Mouse (Mus musculus) midbrain, postnatal 0 days (tissue): ENCODE data around the gene Pabpn1l. TPM values are rescaled to one million over a fixed set of nuclear protein-coding genes. Genes with fewer than 3 reads are reported as not detected.

Source experiments
- ATAC-seq: fragments of 200-750 bp; cut with Nextera tagmentation; 2 replicates; pipeline ENCODE4 v1.8.0; 2017; ENCODE audit warnings: moderate number of reproducible peaks, mild to moderate bottlenecking, moderate TSS enrichment, moderate library complexity; ENCODE audit not compliant: low FRiP score
- DNase-seq: peaks from one replicate; pipeline ENCODE4 v3.0.0-alpha.2; 2015; ENCODE audit warnings: low spot score
- H3K27ac ChIP-seq: fragments of 300-500 bp; sonication (generic); 2 replicates; pipeline ENCODE4 v1.5.1; 2014; ENCODE audit warnings: low read depth, mild to moderate bottlenecking, low read length, mixed read lengths
- H3K27me3 ChIP-seq: fragments of 300-500 bp; sonication (generic); 2 replicates; pipeline ENCODE4 v1.6.1; 2014; ENCODE audit warnings: low read length, control low read depth, mixed read lengths; ENCODE audit not compliant: insufficient read depth
- H3K36me3 ChIP-seq: fragments of 300-500 bp; sonication (generic); 2 replicates; pipeline ENCODE4 v1.6.1; 2014; ENCODE audit warnings: low read length, control low read depth, mixed read lengths; ENCODE audit not compliant: insufficient read depth
- H3K4me1 ChIP-seq: fragments of 300-500 bp; sonication (generic); 2 replicates; pipeline ENCODE4 v1.6.1; 2014; ENCODE audit warnings: mild to moderate bottlenecking, control low read depth, antibody characterized with exemption, low read length, mixed read lengths; ENCODE audit not compliant: insufficient read depth
- H3K4me2 ChIP-seq: fragments of 300-500 bp; sonication (generic); 2 replicates; pipeline ENCODE4 v1.6.1; 2014; ENCODE audit warnings: low read depth, mild to moderate bottlenecking, low read length, mixed read lengths; ENCODE audit not compliant: poor library complexity, severe bottlenecking
- H3K4me3 ChIP-seq: fragments of 300-500 bp; sonication (generic); 2 replicates; pipeline ENCODE4 v1.5.1; 2014; ENCODE audit warnings: low read depth, mild to moderate bottlenecking, low read length, moderate library complexity
- H3K9ac ChIP-seq: fragments of 300-500 bp; sonication (generic); replicated peaks from 2 replicates; pipeline ENCODE4 v1.6.1; 2014; ENCODE audit warnings: mild to moderate bottlenecking, low read length, moderate library complexity, mixed read lengths; ENCODE audit not compliant: poor library complexity, severe bottlenecking
- H3K9me3 ChIP-seq: fragments of 300-500 bp; sonication (generic); 2 replicates; pipeline ENCODE4 v1.6.1; 2016; ENCODE audit warnings: low read length, control low read depth
- CTCF ChIP-seq: IDR thresholded peaks from 2 replicates; pipeline ENCODE4 v1.5.1; 2016; ENCODE audit warnings: antibody characterized with exemption, mild to moderate bottlenecking
- WGBS: fragments of 180-500 bp; shearing (Covaris S2); extraction: QIAGEN DNeasy Blood & Tissue Kit; methylation state at CpG from one replicate; pipeline ENCODE4 v1.1.7; 2014; 5-methylcytosine and 5-hydroxymethylcytosine counted together
- polyA plus RNA-seq: library from polyadenylated mRNA; unstranded; fragments of >200 nt; fragmentation: Nextera tagmentation; extraction: Ambion mirVana; gene quantifications from 2 replicates; pipeline ENCODE4 v1.2.1, GENCODE M21; 2015
- total RNA-seq: library from RNA; depleted of rRNA; stranded (reverse); fragments of >200 nt; gene quantifications from 2 replicates; pipeline ENCODE4 v1.2.3, GENCODE M21; 2014

Pabpn1l gene
- total and polyA plus RNA-seq, 2 experiments from 2014 or later = not detected

DNA sequence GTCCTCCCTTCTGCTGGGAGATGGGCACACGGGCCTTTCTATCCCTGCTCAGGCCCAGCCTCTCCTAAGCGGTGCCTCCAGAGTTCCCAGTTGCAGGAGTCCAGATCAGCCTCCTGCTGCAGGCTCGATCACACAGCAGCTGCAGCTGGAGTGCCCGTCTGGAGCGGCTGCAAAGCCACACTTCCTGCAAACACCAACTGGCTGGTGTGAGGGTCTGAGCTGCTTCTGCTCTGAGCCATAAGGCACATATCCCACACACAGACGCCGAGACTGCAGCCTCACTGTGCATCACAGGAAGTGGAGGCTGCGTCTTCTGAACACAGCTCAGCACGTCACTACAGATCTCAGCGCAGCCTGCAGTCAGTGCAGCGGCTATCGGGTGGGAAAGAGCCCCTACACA, 44.3 kb upstream of the Pabpn1l start:
- Histone ChIP-seq H3K9me3 (no peaks in the 10 kb centered on the region), H3K9ac (no peak overlapping the region), H3K36me3 (no peaks in the 10 kb centered on the region), H3K4me1 (peaks cover 14% of the 10 kb centered on the region), H3K27me3 (no peaks in the 10 kb centered on the region), H3K27ac (no peak overlapping the region), H3K4me2 (no peak overlapping the region), H3K4me3 (no peak overlapping the region)
- no peak for TF ChIP-seq CTCF
- ATAC-seq (no peak), DNase-seq (no peak)
- WGBS = 55% methylated on average over 12 of the region's 12 CpGs

DNA sequence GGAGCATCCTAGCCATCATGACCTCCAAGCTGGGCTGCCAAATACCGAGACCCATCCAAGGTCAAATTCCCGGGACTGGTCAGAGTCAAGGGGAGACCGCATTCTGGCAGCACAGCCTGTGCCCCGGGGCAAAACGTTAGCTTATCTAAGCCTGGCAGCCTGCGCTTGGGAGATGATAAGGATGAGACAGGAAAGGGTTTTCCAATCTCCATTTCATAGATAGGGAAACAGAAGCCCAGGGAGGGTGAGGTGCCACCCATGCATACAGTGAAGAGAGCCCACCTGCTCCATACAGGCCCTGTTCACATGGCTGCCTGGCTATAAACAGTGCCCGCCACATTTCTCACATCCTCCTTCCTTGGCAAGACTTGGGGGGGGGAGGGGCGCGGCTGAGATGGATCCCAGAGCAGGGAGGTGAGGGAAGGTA, 43.8 kb upstream of the Pabpn1l start:
- no peak overlapping the region for H3K4me3 ChIP-seq
- no peaks in the 10 kb centered on the region for H3K36me3 ChIP-seq
- H3K4me2 ChIP-seq = no peak overlapping the region
- H3K27me3 ChIP-seq = no peaks in the 10 kb centered on the region
- DNase-seq = no peak
- peaks cover 14% of the 10 kb centered on the region for H3K4me1 ChIP-seq
- 57% methylated on average over 9 of the region's 9 CpGs for WGBS
- H3K9me3 ChIP-seq = no peaks in the 10 kb centered on the region
- peak overlapping the region; percentile 38; the same call in 1 of the 2 replicates for H3K27ac ChIP-seq
- TF ChIP-seq CTCF = no peak
- no peak for ATAC-seq
- H3K9ac ChIP-seq = no peak overlapping the region

DNA sequence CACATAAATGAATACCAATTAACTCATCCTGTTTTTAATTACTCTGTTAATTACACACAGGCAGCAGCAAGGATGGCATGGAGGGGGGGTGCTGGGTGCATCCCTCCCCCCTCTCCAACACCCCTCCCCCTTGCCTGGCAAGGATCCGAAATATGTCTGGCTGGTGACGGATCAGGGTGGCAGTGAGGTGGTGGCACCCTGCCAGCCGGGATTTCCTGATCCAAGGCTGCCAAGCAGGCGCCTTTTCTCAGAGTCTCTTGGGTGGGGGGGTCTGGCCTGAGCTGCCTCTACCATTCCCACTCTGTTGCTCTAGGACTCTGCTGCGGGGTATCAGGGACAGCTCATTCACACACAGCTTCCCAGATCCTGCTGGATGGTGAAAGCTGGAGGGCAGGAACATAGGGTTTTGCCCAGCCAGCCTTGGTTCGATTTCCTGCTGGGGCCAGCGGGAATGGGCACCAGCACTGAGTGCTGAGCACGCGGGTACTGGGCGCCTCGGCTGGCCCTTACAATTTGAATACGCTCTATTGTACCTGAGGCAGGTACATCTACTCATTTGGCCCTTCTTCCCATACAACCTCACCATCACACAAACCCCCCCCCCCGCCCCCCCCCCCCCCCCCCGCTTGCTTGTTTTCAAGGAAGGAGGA, 43.3 kb upstream of the Pabpn1l start:
- peaks cover 14% of the 10 kb centered on the region for H3K4me1 ChIP-seq
- WGBS = 46% methylated on average over 12 of the region's 14 CpGs
- H3K9ac ChIP-seq = 0 out of 2 replicates have a peak overlapping the region, but pooled peaks have one; percentile 36

DNA sequence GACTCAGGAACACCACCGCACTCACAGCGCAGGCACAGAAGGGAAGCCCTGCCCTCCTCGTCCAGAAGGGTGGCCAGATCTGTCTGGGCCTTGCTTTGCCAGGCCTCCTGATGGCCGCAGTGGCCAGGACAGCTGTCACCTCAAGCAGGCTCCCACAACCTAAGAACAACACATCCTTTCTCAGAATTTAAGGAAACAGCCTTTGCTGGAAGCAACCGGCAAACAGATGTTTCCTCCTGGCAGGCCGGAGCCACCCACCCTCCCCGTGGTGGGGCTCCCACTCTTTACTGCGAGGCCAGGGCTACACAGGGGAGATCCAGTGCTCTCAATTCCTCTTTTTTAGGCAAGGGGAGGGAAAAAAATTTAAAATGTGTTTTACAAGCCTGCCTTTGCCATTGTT, 42.7 kb upstream of the Pabpn1l start:
- Histone ChIP-seq H3K27me3 (no peaks in the 10 kb centered on the region), H3K4me1 (peaks cover 14% of the 10 kb centered on the region), H3K36me3 (no peaks in the 10 kb centered on the region; the same call in 1 of the 2 replicates), H3K4me3 (no peak overlapping the region), H3K4me2 (no peak overlapping the region), H3K27ac (peak overlapping the region; percentile 55; the same call in 1 of the 2 replicates), H3K9me3 (no peaks in the 10 kb centered on the region), H3K9ac (peak overlapping the region; percentile 36; the same call in 1 of the 2 replicates)
- DNase-seq (peak; percentile 54), ATAC-seq (peak; percentile 39; the same call in 1 of the 2 replicates)
- WGBS = 53% methylated on average over 8 of the region's 8 CpGs
- TF ChIP-seq CTCF = no peak

More for the DNA sequence above, 43.3 kb upstream of the Pabpn1l start:
- DNase-seq (peak; percentile 83), ATAC-seq (0 out of 2 replicates have a peak, but pooled peaks have one; percentile 9)
- Histone ChIP-seq H3K36me3 (no peaks in the 10 kb centered on the region; the same call in 1 of the 2 replicates), H3K27me3 (no peaks in the 10 kb centered on the region), H3K9me3 (no peaks in the 10 kb centered on the region), H3K27ac (peak overlapping the region; percentile 38), H3K4me3 (no peak overlapping the region), H3K4me2 (no peak overlapping the region)
- TF ChIP-seq CTCF = no peak

DNA sequence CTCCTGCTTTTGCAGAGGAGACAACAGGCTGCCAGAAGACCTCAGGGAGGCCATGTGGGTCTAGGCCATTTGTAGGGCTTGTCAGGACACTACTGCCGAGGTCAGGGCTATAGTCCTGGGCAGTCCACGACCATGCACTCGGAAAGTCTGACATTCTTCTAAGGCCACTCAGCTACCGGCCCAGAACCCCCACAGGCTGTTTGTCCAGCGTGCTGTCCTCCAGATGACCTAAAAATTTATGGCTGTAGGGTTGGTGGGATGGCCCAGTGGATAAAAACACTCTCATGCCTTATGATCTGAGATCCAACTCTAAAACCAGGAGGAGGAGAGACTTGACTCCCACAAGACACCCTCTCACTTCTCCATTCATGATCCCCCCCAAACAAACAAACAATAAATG, 41.1 kb upstream of the Pabpn1l start:
- no peak for DNase-seq
- no peak for ATAC-seq
- H3K27ac ChIP-seq = no peak overlapping the region
- no peak overlapping the region for H3K9ac ChIP-seq
- H3K36me3 ChIP-seq = no peaks in the 10 kb centered on the region; the same call in 1 of the 2 replicates
- H3K27me3 ChIP-seq = no peaks in the 10 kb centered on the region
- peaks cover 10% of the 10 kb centered on the region for H3K4me1 ChIP-seq
- H3K4me2 ChIP-seq = no peak overlapping the region
- no peak for TF ChIP-seq CTCF
- no peak overlapping the region for H3K4me3 ChIP-seq
- H3K9me3 ChIP-seq = no peaks in the 10 kb centered on the region
- 78% methylated on average over 5 of the region's 5 CpGs for WGBS

DNA sequence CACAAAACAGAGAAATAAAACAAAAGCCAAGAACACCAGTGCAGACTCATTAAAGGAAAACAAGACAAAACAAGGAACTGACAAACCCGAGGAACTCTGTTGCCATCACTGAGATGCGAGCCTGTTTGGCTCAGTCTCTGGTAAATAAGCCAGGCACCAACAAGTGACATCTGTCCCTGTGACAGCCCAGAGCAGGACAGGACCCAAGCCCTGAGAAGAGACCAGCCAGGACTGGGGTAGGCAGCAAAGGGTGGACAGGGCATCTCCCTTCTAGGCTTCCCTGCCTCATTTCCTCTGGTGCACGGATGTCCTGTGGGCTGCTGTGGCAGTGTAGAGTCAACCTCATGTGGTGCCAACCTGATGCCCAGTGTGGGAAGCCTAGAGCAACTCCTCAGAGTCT, 40.6 kb upstream of the Pabpn1l start:
- no peak for ATAC-seq
- no peaks in the 10 kb centered on the region; the same call in 1 of the 2 replicates for H3K36me3 ChIP-seq
- no peak overlapping the region for H3K9ac ChIP-seq
- no peaks in the 10 kb centered on the region for H3K9me3 ChIP-seq
- no peak overlapping the region for H3K4me3 ChIP-seq
- H3K27me3 ChIP-seq = no peaks in the 10 kb centered on the region
- DNase-seq = no peak
- peaks cover 10% of the 10 kb centered on the region for H3K4me1 ChIP-seq
- WGBS = 83% methylated on average over 3 of the region's 3 CpGs
- no peak overlapping the region for H3K4me2 ChIP-seq
- no peak for TF ChIP-seq CTCF
- no peak overlapping the region for H3K27ac ChIP-seq
